Mouse (Mus musculus): ENCODE results near the gene Pced1a. TPM values are rescaled to one million over a fixed set of nuclear protein-coding genes. Genes with fewer than 3 reads are reported as not detected.
"Not testable (repeated sequence)": the region's sequence is repeated elsewhere in the genome, so short reads cannot be mapped to it uniquely, and the experiment has no call there.

Gene Pced1a
- polyA plus RNA-seq, 1 experiment: 11.6 TPM

GRCm38 (mm10) chr2:130388796-130389195 is 35.7 kb downstream of the Pced1a start:
- no peaks in the 10 kb centered on the region for H3K27me3 ChIP-seq (ENCODE audit: control insufficient read depth, insufficient read depth, low read length)
- no peak overlapping the region for H3K4me3 ChIP-seq (ENCODE audit: low read depth, low read length)
- 81% methylated on average over 2 of the region's 2 CpGs for WGBS
- no peak overlapping the region for H3K27ac ChIP-seq (ENCODE audit: insufficient read depth, low read depth, low read length)
- TF ChIP-seq POLR2A (IDR thresholded peaks at IDR 0.05; ENCODE audit: low read depth, low read length) (no peak), CTCF (IDR thresholded peaks at IDR 0.05; ENCODE audit: extremely low read depth, insufficient read length, insufficient replicate concordance, low read depth, low read length) (no peak)
- H3K36me3 ChIP-seq (ENCODE audit: control insufficient read depth, insufficient read depth, low read length): no peaks in the 10 kb centered on the region
- H3K4me1 ChIP-seq (ENCODE audit: control insufficient read depth, insufficient read depth, insufficient read length, low read length): no peaks in the 10 kb centered on the region

- Histone ChIP-seq H3K4me1 (ENCODE audit: control insufficient read depth, insufficient read depth, insufficient read length, low read length) (no peaks in the 10 kb centered on the region), H3K27me3 (ENCODE audit: control insufficient read depth, insufficient read depth, low read length) (0 out of 2 replicates have a peak, but pooled peaks cover under 1% of the 10 kb centered on the region), H3K36me3 (ENCODE audit: control insufficient read depth, insufficient read depth, low read length) (no peaks in the 10 kb centered on the region), H3K27ac (ENCODE audit: insufficient read depth, low read depth, low read length) (no peak overlapping the region), H3K4me3 (ENCODE audit: low read depth, low read length) (no peak overlapping the region)
- no peak for TF ChIP-seq POLR2A (IDR thresholded peaks at IDR 0.05; ENCODE audit: low read depth, low read length)
- TF ChIP-seq CTCF (IDR thresholded peaks at IDR 0.05; ENCODE audit: extremely low read depth, insufficient read length, insufficient replicate concordance, low read depth, low read length): no peak
- WGBS: 57% methylated on average over 1 of the region's 1 CpGs
These were observed 38.3 kb downstream of the Pced1a start for GRCm38 (mm10) chr2:130386212-130386611.

- H3K27ac ChIP-seq (ENCODE audit: insufficient read depth, low read depth, low read length): no peak overlapping the region
- 0 out of 2 replicates have a peak, but pooled peaks cover 2% of the 10 kb centered on the region for H3K27me3 ChIP-seq (ENCODE audit: control insufficient read depth, insufficient read depth, low read length)
- no peaks in the 10 kb centered on the region for H3K4me1 ChIP-seq (ENCODE audit: control insufficient read depth, insufficient read depth, insufficient read length, low read length)
- TF ChIP-seq POLR2A (IDR thresholded peaks at IDR 0.05; ENCODE audit: low read depth, low read length) (no peak), CTCF (IDR thresholded peaks at IDR 0.05; ENCODE audit: extremely low read depth, insufficient read length, insufficient replicate concordance, low read depth, low read length) (no peak)
- H3K4me3 ChIP-seq (ENCODE audit: low read depth, low read length): no peak overlapping the region
- H3K36me3 ChIP-seq (ENCODE audit: control insufficient read depth, insufficient read depth, low read length): no peaks in the 10 kb centered on the region
- 41% methylated on average over 6 of the region's 6 CpGs for WGBS
These were observed 40.6 kb downstream of the Pced1a start for GRCm38 (mm10) chr2:130383895-130384294.

GRCm38 (mm10) chr2:130383205-130383604 is 41.3 kb downstream of the Pced1a start:
- no peak overlapping the region for H3K4me3 ChIP-seq (ENCODE audit: low read depth, low read length)
- TF ChIP-seq CTCF (IDR thresholded peaks at IDR 0.05; ENCODE audit: extremely low read depth, insufficient read length, insufficient replicate concordance, low read depth, low read length): no peak
- TF ChIP-seq POLR2A (IDR thresholded peaks at IDR 0.05; ENCODE audit: low read depth, low read length): no peak
- no peaks in the 10 kb centered on the region for H3K4me1 ChIP-seq (ENCODE audit: control insufficient read depth, insufficient read depth, insufficient read length, low read length)
- no peaks in the 10 kb centered on the region for H3K36me3 ChIP-seq (ENCODE audit: control insufficient read depth, insufficient read depth, low read length)
- 51% methylated on average over 3 of the region's 3 CpGs for WGBS
- H3K27me3 ChIP-seq (ENCODE audit: control insufficient read depth, insufficient read depth, low read length): 0 out of 2 replicates have a peak, but pooled peaks cover 2% of the 10 kb centered on the region
- no peak overlapping the region for H3K27ac ChIP-seq (ENCODE audit: insufficient read depth, low read depth, low read length)

GRCm38 (mm10) chr2:130374951-130375350 is 49.5 kb downstream of the Pced1a start:
- TF ChIP-seq POLR2A (IDR thresholded peaks at IDR 0.05; ENCODE audit: low read depth, low read length) (no peak), CTCF (IDR thresholded peaks at IDR 0.05; ENCODE audit: extremely low read depth, insufficient read length, insufficient replicate concordance, low read depth, low read length) (no peak)
- Histone ChIP-seq H3K27ac (ENCODE audit: insufficient read depth, low read depth, low read length) (no peak overlapping the region), H3K36me3 (ENCODE audit: control insufficient read depth, insufficient read depth, low read length) (no peaks in the 10 kb centered on the region), H3K4me3 (ENCODE audit: low read depth, low read length) (no peak overlapping the region), H3K4me1 (ENCODE audit: control insufficient read depth, insufficient read depth, insufficient read length, low read length) (no peaks in the 10 kb centered on the region), H3K27me3 (ENCODE audit: control insufficient read depth, insufficient read depth, low read length) (no peaks in the 10 kb centered on the region)
- 68% methylated on average over 4 of the region's 4 CpGs for WGBS

GRCm38 (mm10) chr2:130373026-130373425 is 51.5 kb downstream of the Pced1a start:
- WGBS: 9% methylated on average over 1 of the region's 1 CpGs
- H3K36me3 ChIP-seq (ENCODE audit: control insufficient read depth, insufficient read depth, low read length); H3K27me3 ChIP-seq (ENCODE audit: control insufficient read depth, insufficient read depth, low read length); H3K4me1 ChIP-seq (ENCODE audit: control insufficient read depth, insufficient read depth, insufficient read length, low read length); H3K4me3 ChIP-seq (ENCODE audit: low read depth, low read length); H3K27ac ChIP-seq (ENCODE audit: insufficient read depth, low read depth, low read length): not testable (repeated sequence)

- Histone ChIP-seq H3K36me3 (ENCODE audit: control insufficient read depth, insufficient read depth, low read length) (no peaks in the 10 kb centered on the region), H3K27ac (ENCODE audit: insufficient read depth, low read depth, low read length) (no peak overlapping the region), H3K4me3 (ENCODE audit: low read depth, low read length) (no peak overlapping the region), H3K4me1 (ENCODE audit: control insufficient read depth, insufficient read depth, insufficient read length, low read length) (no peaks in the 10 kb centered on the region), H3K27me3 (ENCODE audit: control insufficient read depth, insufficient read depth, low read length) (peaks cover 9% of the 10 kb centered on the region; the same call in 1 of the 2 replicates)
- TF ChIP-seq CTCF (IDR thresholded peaks at IDR 0.05; ENCODE audit: extremely low read depth, insufficient read length, insufficient replicate concordance, low read depth, low read length) (no peak), POLR2A (IDR thresholded peaks at IDR 0.05; ENCODE audit: low read depth, low read length) (no peak)
- WGBS: 33% methylated on average over 4 of the region's 4 CpGs
These were observed 57.1 kb downstream of the Pced1a start for GRCm38 (mm10) chr2:130367386-130367785.

Other genes with a start within 250 kb of the Pced1a start
- 126 and 223 TPM in 2 replicates for gene Snrpb, start 245.3 kb downstream of the Pced1a start, polyA plus RNA-seq (2012; rRNA removed)
- not detected in 2 replicates for gene Tmc2, start 229.5 kb downstream of the Pced1a start, polyA plus RNA-seq (2012; rRNA removed)
- gene Nop56, start 150.3 kb downstream of the Pced1a start, polyA plus RNA-seq (2012; rRNA removed): 15.5 and 15.8 TPM in 2 replicates
- 170 and 242 TPM in 2 replicates for gene Idh3b, start 140.2 kb downstream of the Pced1a start, polyA plus RNA-seq (2012; rRNA removed)
- gene Ebf4, start 129.5 kb downstream of the Pced1a start, polyA plus RNA-seq (2012; rRNA removed): 1.2 and 1.3 TPM in 2 replicates
- gene Cpxm1, start 27.1 kb downstream of the Pced1a start, polyA plus RNA-seq (2012; rRNA removed): 2.2 and 2.9 TPM in 2 replicates
- gene Gm28372, start 19.5 kb downstream of the Pced1a start, polyA plus RNA-seq (2012; rRNA removed): not detected in 2 replicates
- gene 1700020A23Rik, start 19.4 kb downstream of the Pced1a start, polyA plus RNA-seq (2012; rRNA removed): not detected in 2 replicates
- gene Tmem239, start 18.2 kb downstream of the Pced1a start, polyA plus RNA-seq (2012; rRNA removed): not detected in 2 replicates
- 22.5 and 38.8 TPM in 2 replicates for gene Vps16, start 362 bp downstream of the Pced1a start, polyA plus RNA-seq (2012; rRNA removed)
- 15.0 and 21.8 TPM in 2 replicates for gene Ptpra, start 25.6 kb upstream of the Pced1a start, polyA plus RNA-seq (2012; rRNA removed)
- gene Mrps26, start 139.0 kb upstream of the Pced1a start, polyA plus RNA-seq (2012; rRNA removed): 38.0 and 82.5 TPM in 2 replicates
- not detected in 2 replicates for gene Oxt, start 151.5 kb upstream of the Pced1a start, polyA plus RNA-seq (2012; rRNA removed)
- not detected in 2 replicates for gene Avp, start 157.9 kb upstream of the Pced1a start, polyA plus RNA-seq (2012; rRNA removed)
- 0.70 and 0.74 TPM in 2 replicates for gene Fastkd5, start 205.3 kb upstream of the Pced1a start, polyA plus RNA-seq (2012; rRNA removed)
- 2.0 and 3.4 TPM in 2 replicates for gene Ubox5, start 205.3 kb upstream of the Pced1a start, polyA plus RNA-seq (2012; rRNA removed)
- gene Lzts3, start 218.1 kb upstream of the Pced1a start, polyA plus RNA-seq (2012; rRNA removed): 27.0 and 50.3 TPM in 2 replicates
- gene Ddrgk1, start 240.0 kb upstream of the Pced1a start, polyA plus RNA-seq (2012; rRNA removed): 29.3 and 55.9 TPM in 2 replicates
- gene Itpa, start 242.9 kb upstream of the Pced1a start, polyA plus RNA-seq (2012; rRNA removed): 9.5 and 16.2 TPM in 2 replicates

Data from small intestine, adult 2 months (tissue).